Mouse (Mus musculus) megakaryocyte, embryonic 14.5 days (primary cell): Measurements from ENCODE around the gene Cldn3.

Experiments used
- FLI1 ChIP-seq: IDR thresholded peaks from 2 replicates; pipeline ENCODE4 v1.6.1; 2012; ENCODE audit warnings: low read length, inconsistent platforms, mixed read lengths
- GATA1 ChIP-seq: IDR thresholded peaks from 3 replicates; pipeline ENCODE4 v1.6.1; 2012; ENCODE audit warnings: mixed read lengths, low read length, inconsistent platforms, borderline replicate concordance

- no peak for TF ChIP-seq GATA1
- no peak for TF ChIP-seq FLI1
Observed at GRCm38 (mm10) chr5:134965852-134966821, 19.9 kb upstream of the Cldn3 start.
